Mouse (Mus musculus) kidney, adult 2 months (tissue): ENCODE data around the gene Antxr1.

Experiments used
- CTCF ChIP-seq: fragments of 200-500 bp; conservative IDR thresholded peaks from 2 replicates; pipeline ENCODE4 v1.5.1; 2011; ENCODE audit warnings: low read depth, mild to moderate bottlenecking, control low read depth, low read length, moderate library complexity, mixed read lengths; ENCODE audit not compliant: insufficient read depth, insufficient read length
- POLR2A ChIP-seq: fragments of 200-500 bp; IDR thresholded peaks from one replicate; pipeline ENCODE4 v1.6.1; 2011; ENCODE audit warnings: low read depth, low read length, control low read depth

- no peak for TF ChIP-seq CTCF
- no peak for TF ChIP-seq POLR2A
Measured at GRCm38 (mm10) chr6:87213262-87213661, 122.4 kb downstream of the Antxr1 start.
